Mouse (Mus musculus) embryonic facial prominence, embryonic 15.5 days (tissue): ENCODE results near the gene Gmfg. TPM values are rescaled to one million over a fixed set of nuclear protein-coding genes. Genes with fewer than 3 reads are reported as not detected.

Experiments
- ATAC-seq: fragments of 200-750 bp; cut with Nextera tagmentation; 2 replicates; pipeline ENCODE4 v1.8.0; 2017; ENCODE audit warnings: low read depth, moderate TSS enrichment; ENCODE audit not compliant: insufficient number of reproducible peaks, low FRiP score, low TSS enrichment
- H3K27ac ChIP-seq: fragments of 300-500 bp; sonication (generic); replicated peaks from 2 replicates; pipeline ENCODE4 v1.5.1; 2015; ENCODE audit warnings: mild to moderate bottlenecking, inconsistent platforms
- H3K27me3 ChIP-seq: fragments of 300-500 bp; sonication (generic); 2 replicates; pipeline ENCODE4 v1.6.1; 2015; ENCODE audit warnings: inconsistent platforms
- H3K36me3 ChIP-seq: fragments of 300-500 bp; sonication (generic); 2 replicates; pipeline ENCODE4 v1.6.1; 2015; ENCODE audit warnings: mild to moderate bottlenecking, inconsistent platforms
- H3K4me1 ChIP-seq: fragments of 300-500 bp; sonication (generic); 2 replicates; pipeline ENCODE4 v1.6.1; 2015; ENCODE audit warnings: inconsistent platforms
- H3K4me2 ChIP-seq: fragments of 300-500 bp; sonication (generic); replicated peaks from 2 replicates; pipeline ENCODE4 v1.6.1; 2015; ENCODE audit warnings: mild to moderate bottlenecking, inconsistent platforms
- H3K4me3 ChIP-seq: fragments of 300-500 bp; sonication (generic); replicated peaks from 2 replicates; pipeline ENCODE4 v1.5.1; 2015; ENCODE audit warnings: mild to moderate bottlenecking, inconsistent platforms
- H3K9ac ChIP-seq: fragments of 300-500 bp; sonication (generic); 2 replicates; pipeline ENCODE4 v1.6.1; 2015; ENCODE audit warnings: inconsistent platforms
- H3K9me3 ChIP-seq: fragments of 300-500 bp; sonication (generic); replicated peaks from 2 replicates; pipeline ENCODE4 v1.6.1; 2016; ENCODE audit warnings: inconsistent platforms
- WGBS: fragments of 180-500 bp; shearing (Covaris S2); methylation state at CpG from one replicate; pipeline ENCODE4 v1.1.7; 2015; 5-methylcytosine and 5-hydroxymethylcytosine counted together
- polyA plus RNA-seq: library from polyadenylated mRNA; unstranded; fragments of >200 nt; fragmentation: Nextera tagmentation; extraction: Ambion mirVana; gene quantifications from 2 replicates; pipeline ENCODE4 v1.2.1, GENCODE M21; 2015

The Gmfg gene
- polyA plus RNA-seq, 1 experiment from 2014 or later, result 16.8 TPM

DNA sequence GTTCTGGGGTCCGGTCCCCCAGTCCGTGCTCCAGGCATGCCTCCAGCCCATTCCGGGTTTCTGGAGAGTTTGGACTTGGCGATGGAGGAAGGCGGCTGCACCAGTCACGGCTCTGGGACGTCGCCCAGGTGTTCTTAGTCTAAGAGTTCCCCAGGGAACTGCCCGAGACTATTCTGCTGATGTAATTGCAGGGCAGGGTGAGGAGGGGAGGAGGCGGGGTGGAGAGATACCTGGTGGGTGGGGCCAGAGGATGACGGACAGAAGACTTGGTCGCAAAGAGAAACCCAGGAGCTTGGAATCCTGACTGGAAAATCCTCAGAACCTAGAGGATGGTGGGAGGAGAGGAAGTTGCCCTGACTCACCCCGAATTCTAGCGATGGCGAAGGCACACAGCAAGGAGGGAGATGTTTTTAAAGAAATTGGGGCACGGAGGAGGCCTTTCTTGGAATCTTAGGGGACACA lies 50.8 kb downstream of the Gmfg start:
- 0 out of 2 replicates have a peak, but pooled peaks have one; percentile 24 for ATAC-seq
- WGBS, result 3% methylated on average over 16 of the region's 16 CpGs
- Histone ChIP-seq H3K9ac (no peak overlapping the region), H3K4me3 (peak overlapping the region; percentile 26), H3K27ac (no peak overlapping the region), H3K36me3 (no peaks in the 10 kb centered on the region), H3K4me1 (peaks cover 13% of the 10 kb centered on the region), H3K27me3 (no peaks in the 10 kb centered on the region), H3K9me3 (no peaks in the 10 kb centered on the region), H3K4me2 (peak overlapping the region; percentile 48)

DNA sequence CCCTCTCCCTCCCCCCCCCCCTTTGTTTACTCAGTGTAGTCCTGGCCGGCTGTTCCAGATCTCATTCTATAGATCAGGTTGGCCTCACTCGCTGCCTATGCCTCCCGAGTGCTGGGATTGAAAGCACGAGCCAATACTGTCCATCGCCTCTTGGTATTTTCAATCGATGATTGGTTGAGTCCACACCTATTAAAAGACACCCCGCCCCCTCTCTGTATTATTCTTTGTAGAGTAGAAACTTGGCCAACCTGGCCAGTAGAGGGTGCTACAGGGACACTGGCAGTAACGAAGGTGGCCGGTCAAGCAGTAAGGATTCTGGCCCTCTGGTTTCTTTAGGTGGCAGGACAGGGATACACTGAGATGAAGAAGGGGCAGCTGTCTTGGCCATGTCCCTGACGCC lies 53.2 kb downstream of the Gmfg start:
- WGBS, result 5% methylated on average over 10 of the region's 10 CpGs
- Histone ChIP-seq H3K4me3 (no peak overlapping the region), H3K36me3 (no peaks in the 10 kb centered on the region), H3K9ac (no peak overlapping the region), H3K4me2 (no peak overlapping the region), H3K4me1 (peaks cover 13% of the 10 kb centered on the region), H3K27ac (no peak overlapping the region), H3K27me3 (no peaks in the 10 kb centered on the region), H3K9me3 (no peaks in the 10 kb centered on the region)
- no peak; the same call in 1 of the 2 replicates for ATAC-seq

DNA sequence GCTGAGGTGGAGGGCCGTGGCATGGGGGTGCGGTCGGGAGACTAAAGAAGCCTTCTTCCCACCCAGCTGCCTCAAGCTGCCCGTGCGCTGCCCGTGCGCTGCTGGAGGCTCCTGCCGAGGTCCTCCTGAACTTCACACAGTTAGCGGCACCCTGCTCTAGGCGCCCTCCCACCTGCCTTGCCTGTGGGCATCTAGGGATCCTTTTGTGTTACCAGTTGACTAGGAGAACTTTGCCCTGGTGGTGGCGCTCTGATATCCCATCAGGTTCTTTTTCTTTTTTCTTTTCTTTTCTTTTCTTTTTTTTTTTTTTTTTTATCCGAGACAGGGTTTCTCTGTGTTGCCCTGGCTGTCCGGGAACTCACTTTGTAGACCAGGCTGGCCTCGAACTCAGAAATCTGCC lies 53.7 kb downstream of the Gmfg start:
- WGBS, result 41% methylated on average over 14 of the region's 14 CpGs
- H3K4me3 ChIP-seq, result no peak overlapping the region
- H3K4me1 ChIP-seq, result peaks cover 13% of the 10 kb centered on the region
- H3K4me2 ChIP-seq, result no peak overlapping the region
- no peaks in the 10 kb centered on the region for H3K27me3 ChIP-seq
- no peak overlapping the region for H3K27ac ChIP-seq
- no peaks in the 10 kb centered on the region for H3K36me3 ChIP-seq
- H3K9ac ChIP-seq, result no peak overlapping the region
- no peak for ATAC-seq
- H3K9me3 ChIP-seq, result no peaks in the 10 kb centered on the region

DNA sequence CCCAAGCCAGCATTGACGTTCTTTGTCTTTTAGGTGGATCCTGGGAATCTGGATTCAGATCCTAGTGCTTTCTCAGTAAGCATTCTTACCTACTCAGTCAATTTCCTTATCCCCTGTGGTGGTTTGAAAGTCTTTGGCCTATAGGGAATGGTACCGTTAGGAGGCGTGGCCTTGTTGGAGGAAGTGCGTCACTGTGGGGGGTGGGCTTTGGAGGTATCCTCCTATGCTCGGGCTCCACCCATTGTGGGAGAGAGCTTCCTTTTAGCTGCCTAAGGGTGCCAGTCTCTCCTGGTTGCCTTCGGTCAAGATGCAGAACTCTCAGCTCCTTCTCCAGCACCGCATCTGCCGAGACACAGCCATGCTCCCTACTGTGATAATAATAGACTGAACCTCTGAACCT lies 55.1 kb downstream of the Gmfg start:
- no peak overlapping the region for H3K9ac ChIP-seq
- H3K27ac ChIP-seq, result no peak overlapping the region
- no peak for ATAC-seq
- peaks cover 13% of the 10 kb centered on the region for H3K4me1 ChIP-seq
- no peaks in the 10 kb centered on the region for H3K27me3 ChIP-seq
- 73% methylated on average over 8 of the region's 8 CpGs for WGBS
- H3K4me3 ChIP-seq, result no peak overlapping the region
- no peaks in the 10 kb centered on the region for H3K36me3 ChIP-seq
- no peaks in the 10 kb centered on the region for H3K9me3 ChIP-seq
- no peak overlapping the region for H3K4me2 ChIP-seq

DNA sequence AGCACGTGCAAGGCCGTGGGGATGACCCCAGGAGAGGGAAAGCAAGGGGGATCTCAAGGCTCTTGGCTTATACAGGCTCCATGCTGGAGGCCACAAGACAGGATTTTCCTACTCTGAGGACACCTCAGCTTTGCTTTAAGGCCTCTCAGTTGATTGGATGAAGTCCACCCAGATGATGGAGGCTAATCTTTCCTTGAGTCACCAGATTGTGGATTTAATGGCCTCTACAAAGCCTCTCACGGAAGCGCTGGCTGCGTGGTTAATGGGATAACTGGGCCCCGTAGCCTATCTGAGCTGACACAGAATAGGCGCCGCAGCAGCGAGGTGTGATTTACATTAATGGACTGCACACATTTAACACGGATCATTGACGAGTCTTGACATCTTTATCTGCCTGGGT lies 58.2 kb downstream of the Gmfg start:
- Histone ChIP-seq H3K27me3 (no peaks in the 10 kb centered on the region), H3K4me2 (no peak overlapping the region), H3K4me1 (0 out of 2 replicates have a peak, but pooled peaks cover 5% of the 10 kb centered on the region), H3K9me3 (no peaks in the 10 kb centered on the region), H3K27ac (no peak overlapping the region), H3K4me3 (no peak overlapping the region), H3K36me3 (no peaks in the 10 kb centered on the region), H3K9ac (no peak overlapping the region)
- no peak for ATAC-seq
- WGBS, result 82% methylated on average over 11 of the region's 11 CpGs

Other genes starting within 250 kb of the Gmfg start
- gene Eid2, start 169.6 kb upstream of the Gmfg start, polyA plus RNA-seq, result 3.8 and 5.5 TPM in 2 replicates
- gene Eid2b, start 159.7 kb upstream of the Gmfg start, polyA plus RNA-seq, result 13.6 and 15.5 TPM in 2 replicates
- gene Selenov, start 146.3 kb upstream of the Gmfg start, polyA plus RNA-seq, result 0.13 and 0.30 TPM in 2 replicates
- 2.0 and 2.4 TPM in 2 replicates for gene Dll3, start 135.2 kb upstream of the Gmfg start, polyA plus RNA-seq
- gene Timm50, start 125.4 kb upstream of the Gmfg start, polyA plus RNA-seq, result 125 and 128 TPM in 2 replicates
- gene Supt5, start 98.7 kb upstream of the Gmfg start, polyA plus RNA-seq, result 93.3 and 98.8 TPM in 2 replicates
- gene Rps16, start 86.8 kb upstream of the Gmfg start, polyA plus RNA-seq, result 1,000 and 1,004 TPM in 2 replicates
- 66.8 and 76.1 TPM in 2 replicates for gene Plekhg2, start 64.8 kb upstream of the Gmfg start, polyA plus RNA-seq
- gene Zfp36, start 57.2 kb upstream of the Gmfg start, polyA plus RNA-seq, result 20.2 and 23.5 TPM in 2 replicates
- gene Med29, start 44.7 kb upstream of the Gmfg start, polyA plus RNA-seq, result 47.7 and 52.1 TPM in 2 replicates
- gene Paf1, start 44.5 kb upstream of the Gmfg start, polyA plus RNA-seq, result 78.9 and 84.9 TPM in 2 replicates
- gene Lrfn1, start 14.5 kb downstream of the Gmfg start, polyA plus RNA-seq, result 4.8 and 5.3 TPM in 2 replicates
- gene Ifnl2, start 73.0 kb downstream of the Gmfg start, polyA plus RNA-seq, result not detected in 2 replicates
- not detected in 2 replicates for gene Ifnl3, start 85.4 kb downstream of the Gmfg start, polyA plus RNA-seq
- gene Sycn, start 103.4 kb downstream of the Gmfg start, polyA plus RNA-seq, result not detected in 2 replicates
- 2.6 and 4.6 TPM in 2 replicates for gene Nccrp1, start 109.8 kb downstream of the Gmfg start, polyA plus RNA-seq
- gene Samd4b, start 160.7 kb downstream of the Gmfg start, polyA plus RNA-seq, result 32.8 and 34.1 TPM in 2 replicates
- 37.4 and 39.3 TPM in 2 replicates for gene Pak4, start 160.7 kb downstream of the Gmfg start, polyA plus RNA-seq
- gene Acp7, start 193.9 kb downstream of the Gmfg start, polyA plus RNA-seq, result 1.3 and 1.9 TPM in 2 replicates